Mouse (Mus musculus): ENCODE measurements around the gene Elfn2. TPM values are rescaled to one million over a fixed set of nuclear protein-coding genes. Genes with fewer than 3 reads are reported as not detected.

Gene Elfn2
- total RNA-seq, 2 experiments from 2014 or later, result 202 to 204 TPM

DNA sequence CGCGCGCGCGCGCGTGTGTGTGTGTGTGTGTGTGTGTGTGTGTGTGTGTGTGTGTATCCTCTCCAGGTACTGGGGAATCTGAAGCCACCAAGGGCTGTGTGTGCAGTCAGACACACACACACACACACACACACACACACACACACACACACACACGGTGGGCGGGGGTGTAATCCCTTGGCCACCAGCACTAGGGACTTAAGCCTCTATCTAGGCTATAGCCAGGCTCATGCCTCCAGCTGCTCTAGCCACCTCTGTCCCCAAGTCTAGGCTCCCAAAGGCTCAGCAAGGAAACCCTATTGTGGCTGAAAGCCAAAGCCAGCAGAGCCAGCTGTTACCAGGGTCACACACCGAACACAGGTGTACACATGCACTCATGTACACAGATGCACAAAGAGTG, 24.3 kb upstream of the Elfn2 start:
- no peak overlapping the region for H3K27ac ChIP-seq
- no peak for TF ChIP-seq CTCF (conservative IDR thresholded peaks at IDR 0.05)
- no peak for DNase-seq (ENCODE audit: low spot score in 2 of 2)

GRCm38 (mm10) chr15:78740662-78741061, 22.1 kb upstream of the Elfn2 start:
- Histone ChIP-seq H3K27ac (no peak overlapping the region), H3K4me3 (no peak overlapping the region)
- DNase-seq (ENCODE audit: low spot score in 2 of 2), result no peak
- no peak for TF ChIP-seq CTCF (conservative IDR thresholded peaks at IDR 0.05)

More for the DNA sequence above, 24.3 kb upstream of the Elfn2 start:
- no peak overlapping the region for H3K4me3 ChIP-seq

GRCm38 (mm10) chr15:78737146-78737545, 18.6 kb upstream of the Elfn2 start:
- 0 out of 2 replicates have a peak overlapping the region, but pooled peaks have one; percentile 89 for H3K27ac ChIP-seq
- no peak overlapping the region for H3K4me3 ChIP-seq
- DNase-seq (ENCODE audit: low spot score in 2 of 2), result no peak
- no peak for TF ChIP-seq CTCF (conservative IDR thresholded peaks at IDR 0.05)

DNA sequence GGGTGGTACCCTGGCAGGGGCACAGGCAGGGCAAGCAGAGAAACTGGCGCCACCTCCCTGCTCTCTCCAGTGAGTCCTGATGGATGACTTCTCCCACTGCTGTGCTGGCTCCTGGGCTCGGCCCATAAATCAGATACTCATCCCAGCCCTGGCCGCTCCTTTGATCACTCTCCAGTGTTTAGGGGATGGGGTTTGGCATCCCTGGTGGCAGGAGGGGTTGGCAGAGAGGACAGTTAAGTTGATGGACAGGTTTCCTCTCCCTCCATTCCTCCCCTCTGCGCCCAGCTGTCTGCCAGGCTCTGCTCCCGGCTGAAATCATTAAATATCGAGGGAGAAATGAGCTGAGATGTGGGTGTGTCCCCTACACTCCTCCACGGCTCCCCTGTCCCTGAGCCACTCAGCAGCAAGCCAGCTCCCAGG, 18.1 kb upstream of the Elfn2 start:
- no peak for DNase-seq (ENCODE audit: low spot score in 2 of 2)
- H3K4me3 ChIP-seq, result no peak overlapping the region
- no peak for TF ChIP-seq CTCF (conservative IDR thresholded peaks at IDR 0.05)
- peak overlapping the region; percentile 89 for H3K27ac ChIP-seq

GRCm38 (mm10) chr15:78736181-78736579, 17.6 kb upstream of the Elfn2 start:
- no peak for DNase-seq (ENCODE audit: low spot score in 2 of 2)
- TF ChIP-seq CTCF (conservative IDR thresholded peaks at IDR 0.05), result no peak
- Histone ChIP-seq H3K4me3 (no peak overlapping the region), H3K27ac (peak overlapping the region; percentile 89)

DNA sequence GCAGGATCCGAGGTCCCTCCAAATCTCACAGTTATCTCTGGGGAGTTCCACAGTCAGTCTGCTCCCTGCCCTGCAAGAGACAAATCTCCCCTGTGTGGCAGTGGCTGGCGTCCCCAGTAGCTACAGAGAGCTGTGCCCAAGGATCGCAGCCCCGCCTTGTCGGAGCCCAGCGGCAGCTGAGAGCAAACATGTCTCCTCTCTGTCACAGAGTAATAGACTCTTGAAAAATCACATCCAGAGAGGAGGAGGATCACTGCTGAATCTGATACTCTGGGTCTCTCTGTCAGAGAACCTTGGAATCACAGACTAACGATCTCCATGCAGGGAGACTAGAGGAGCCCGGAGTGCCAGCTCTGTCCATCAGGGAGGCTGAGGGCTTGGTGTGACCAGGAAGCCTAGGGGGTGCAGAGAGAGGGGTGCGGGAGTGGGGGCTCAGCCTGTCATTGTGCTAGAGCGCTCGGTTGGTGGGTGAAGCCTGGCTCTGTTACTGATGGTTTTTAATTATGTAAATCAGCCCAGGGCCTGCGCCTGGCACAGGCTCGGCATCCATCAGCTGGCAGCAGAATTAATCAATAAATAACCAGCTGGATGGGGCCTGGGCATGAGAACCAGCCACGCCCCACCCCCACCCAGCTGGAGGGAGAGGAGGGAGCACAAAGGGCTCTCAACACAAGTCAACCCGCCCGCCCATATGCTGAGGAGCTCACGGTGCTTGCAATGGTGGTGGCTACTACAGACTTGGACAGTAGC, 17.0 kb upstream of the Elfn2 start:
- peak overlapping the region; percentile 89 for H3K27ac ChIP-seq
- no peak for TF ChIP-seq CTCF (conservative IDR thresholded peaks at IDR 0.05)
- DNase-seq (ENCODE audit: low spot score in 2 of 2), result peak in 1 of 2 experiments; percentile 49
- H3K4me3 ChIP-seq, result peak overlapping the region; percentile 11; the same call in 1 of the 2 replicates

- no peak for DNase-seq (ENCODE audit: low spot score in 2 of 2)
- no peak overlapping the region for H3K27ac ChIP-seq
- H3K4me3 ChIP-seq, result no peak overlapping the region
- TF ChIP-seq CTCF (conservative IDR thresholded peaks at IDR 0.05), result no peak
Measured at GRCm38 (mm10) chr15:78731830-78732229, 13.3 kb upstream of the Elfn2 start.

DNA sequence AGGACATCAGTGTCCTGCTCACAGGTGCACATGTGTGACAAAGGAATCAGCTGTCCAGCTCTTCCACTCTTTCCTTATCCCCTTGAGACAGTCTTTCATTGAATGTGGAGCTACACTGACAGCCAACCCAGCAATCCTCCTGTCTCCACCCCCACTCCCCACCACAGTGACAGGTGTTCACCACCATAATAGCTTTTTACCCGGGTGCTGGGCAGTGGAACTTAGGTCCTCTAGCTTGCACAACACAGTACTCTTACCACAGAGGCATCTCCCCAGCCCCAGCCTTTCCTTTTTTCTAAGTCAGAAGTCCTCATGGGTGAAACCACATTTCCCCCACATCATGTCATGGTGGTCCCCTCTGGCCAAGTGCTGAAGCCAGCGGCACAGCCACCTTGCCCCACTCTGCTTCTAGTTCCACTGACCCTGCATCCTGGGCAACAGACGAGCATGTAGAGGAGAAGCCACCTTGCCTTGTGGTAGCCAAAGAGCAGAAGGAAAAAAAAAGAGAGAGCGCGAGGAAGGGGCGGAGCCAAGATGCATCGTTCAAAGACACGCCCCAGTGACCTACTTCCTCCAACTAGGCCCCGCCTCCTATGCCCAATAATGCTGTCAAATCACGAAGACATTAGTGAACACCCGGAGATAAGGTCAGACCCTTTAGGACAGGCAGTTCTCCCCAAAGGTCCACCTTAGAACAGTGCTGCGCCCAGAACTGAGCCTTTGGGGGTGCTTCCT, 11.9 kb upstream of the Elfn2 start:
- DNase-seq (ENCODE audit: low spot score in 2 of 2), result no peak
- H3K4me3 ChIP-seq, result no peak overlapping the region
- no peak for TF ChIP-seq CTCF (conservative IDR thresholded peaks at IDR 0.05)
- H3K27ac ChIP-seq, result no peak overlapping the region

DNA sequence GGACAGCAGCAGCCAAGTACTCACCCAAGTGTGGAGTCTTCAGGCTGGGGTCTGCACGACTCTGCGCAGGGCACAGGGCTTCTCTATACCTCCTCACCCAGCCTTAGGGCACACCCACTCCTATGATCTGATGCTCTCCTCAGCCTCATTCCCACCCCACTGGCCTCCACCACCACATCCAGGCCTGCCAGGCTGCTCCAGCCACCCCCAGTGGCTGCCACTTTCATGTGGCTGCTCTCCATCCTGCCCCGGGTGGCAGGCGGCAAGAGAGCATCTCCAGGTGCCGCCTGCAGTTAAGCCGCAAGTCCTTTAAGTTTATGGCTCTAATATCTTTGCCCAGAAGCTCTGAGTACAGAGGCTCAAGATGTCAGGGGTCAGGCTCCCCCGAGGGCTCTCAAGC, 8.1 kb upstream of the Elfn2 start:
- DNase-seq (ENCODE audit: low spot score in 2 of 2), result no peak
- TF ChIP-seq CTCF (conservative IDR thresholded peaks at IDR 0.05), result no peak
- H3K27ac ChIP-seq, result no peak overlapping the region
- H3K4me3 ChIP-seq, result no peak overlapping the region

DNA sequence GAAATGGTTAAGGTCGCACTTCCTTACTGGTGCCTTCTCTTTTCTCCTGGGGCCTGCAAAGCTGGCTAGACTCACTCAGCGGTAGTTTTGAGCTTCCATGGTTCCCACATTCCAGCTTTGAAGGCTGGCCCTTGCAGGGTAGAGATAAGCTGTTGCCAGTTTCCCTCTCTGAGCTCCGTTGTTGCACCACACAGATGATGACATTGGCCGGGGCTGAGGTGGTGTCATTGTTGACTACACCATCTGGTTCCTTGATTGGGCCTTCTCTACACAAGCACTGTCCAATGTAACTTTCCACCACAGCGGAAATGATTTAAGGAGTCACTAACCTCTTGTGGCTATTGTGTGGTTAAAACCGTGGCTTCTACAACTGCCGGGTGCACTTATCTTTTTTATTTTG, 2.0 kb upstream of the Elfn2 start:
- no peak for DNase-seq (ENCODE audit: low spot score in 2 of 2)
- Histone ChIP-seq H3K27ac (no peak overlapping the region), H3K4me3 (no peak overlapping the region)
- TF ChIP-seq CTCF (conservative IDR thresholded peaks at IDR 0.05), result no peak

DNA sequence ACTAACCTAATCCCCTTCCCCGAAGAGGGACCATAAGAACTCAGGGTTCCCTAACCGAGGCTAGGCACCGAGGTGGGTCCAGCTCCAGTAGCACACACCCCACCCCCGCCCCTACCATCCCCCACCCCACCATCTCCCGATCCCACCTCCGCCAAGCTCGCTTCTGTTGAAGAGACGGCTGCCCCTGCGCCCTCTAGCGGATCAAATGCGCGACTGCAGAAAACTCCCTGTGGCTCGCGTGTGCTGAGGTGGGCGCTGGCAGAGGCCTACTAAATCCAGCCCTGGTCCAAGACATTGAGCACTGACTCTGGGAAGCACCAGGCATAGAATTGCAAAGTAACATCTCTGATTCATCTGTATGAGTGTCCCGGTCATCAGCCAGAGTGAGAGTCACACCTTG, 1.5 kb upstream of the Elfn2 start:
- peak; percentile 81 for TF ChIP-seq CTCF (conservative IDR thresholded peaks at IDR 0.05)

DNA sequence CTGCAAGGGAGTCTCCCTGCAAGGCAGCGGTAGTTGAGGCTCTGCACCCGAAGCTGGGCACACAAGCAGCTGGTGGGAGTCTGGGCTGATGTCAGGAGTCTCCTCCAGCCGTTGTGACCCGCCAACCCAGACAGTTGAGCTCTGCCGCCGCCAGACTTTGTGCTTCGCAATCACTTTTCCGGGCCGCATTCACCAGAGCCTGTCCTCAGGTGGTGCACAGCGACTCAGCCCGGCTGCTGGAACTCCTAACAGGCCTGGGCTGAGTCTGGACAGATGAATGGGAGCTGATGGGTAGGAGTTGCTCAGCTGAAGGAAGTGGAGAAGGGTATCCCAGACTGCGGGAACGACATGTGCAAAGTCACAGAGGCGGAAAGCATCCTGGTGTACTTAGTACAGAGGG, 845 bp upstream of the Elfn2 start:
- peak overlapping the region; percentile 74 for H3K4me3 ChIP-seq
- no peak for TF ChIP-seq CTCF (conservative IDR thresholded peaks at IDR 0.05)
- no peak for DNase-seq (ENCODE audit: low spot score in 2 of 2)
- peak overlapping the region; percentile 98 for H3K27ac ChIP-seq

More for the DNA sequence above, 1.5 kb upstream of the Elfn2 start:
- H3K27ac ChIP-seq, result peak overlapping the region; percentile 98
- peak overlapping the region; percentile 74 for H3K4me3 ChIP-seq
- peak; percentile 72 to 80 for DNase-seq (ENCODE audit: low spot score in 2 of 2)

- no peak for TF ChIP-seq CTCF (conservative IDR thresholded peaks at IDR 0.05)
- peak overlapping the region; percentile 98 for H3K27ac ChIP-seq
- no peak for DNase-seq (ENCODE audit: low spot score in 2 of 2)
- peak overlapping the region; percentile 74 for H3K4me3 ChIP-seq
Measured at GRCm38 (mm10) chr15:78716936-78717335, 1.6 kb downstream of the Elfn2 start.
